Mouse (Mus musculus): ENCODE measurements around the gene Il17rd. TPM values are rescaled to one million over a fixed set of nuclear protein-coding genes. Genes with fewer than 3 reads are reported as not detected.

Il17rd gene
- polyA plus RNA-seq, 2 experiments: 6.0 to 15.4 TPM

GRCm38 (mm10) chr14:27044221-27044966 lies 5.7 kb downstream of the Il17rd start:
- ATAC-seq (ENCODE audit: low FRiP score, low read depth): peak; percentile 32; the same call in 1 of the 2 replicates
- Histone ChIP-seq H3K27me3 (ENCODE audit: control insufficient read depth, insufficient read depth, low read length) (no peaks in the 10 kb centered on the region), H3K4me1 (ENCODE audit: control insufficient read depth, insufficient read depth, low read length) (peaks cover 64% of the 10 kb centered on the region), H3K9me3 (ENCODE audit: control insufficient read depth, low read length) (no peaks in the 10 kb centered on the region), H3K36me3 (ENCODE audit: control insufficient read depth, insufficient read depth, low read length) (no peaks in the 10 kb centered on the region), H3K4me3 (replicated peaks; ENCODE audit: low read length) (no peak overlapping the region), H3K9ac (ENCODE audit: low read depth, low read length, severe bottlenecking) (no peak overlapping the region), H3K4me2 (replicated peaks; ENCODE audit: low read depth, low read length, severe bottlenecking) (peak overlapping the region; percentile 28; the same call in 1 of the 2 replicates), H3K27ac (replicated peaks; ENCODE audit: low read depth, low read length) (peak overlapping the region; percentile 77)
- no peak for TF ChIP-seq POLR2A (IDR thresholded peaks at IDR 0.05; ENCODE audit: borderline replicate concordance, extremely low read depth, insufficient read depth, insufficient read length)
- 2% methylated on average over 11 of the region's 11 CpGs for WGBS
- DNase-seq (ENCODE audit: low spot score): no peak

- peak overlapping the region; percentile 28; the same call in 1 of the 2 replicates for H3K4me2 ChIP-seq (replicated peaks; ENCODE audit: low read depth, low read length, severe bottlenecking)
- ATAC-seq (ENCODE audit: low FRiP score, low read depth): peak; percentile 23; the same call in 1 of the 2 replicates
- no peak overlapping the region for H3K9ac ChIP-seq (ENCODE audit: low read depth, low read length, severe bottlenecking)
- peak overlapping the region; percentile 6; the same call in 1 of the 2 replicates for H3K27ac ChIP-seq (replicated peaks; ENCODE audit: low read depth, low read length)
- H3K27me3 ChIP-seq (ENCODE audit: control insufficient read depth, insufficient read depth, low read length): no peaks in the 10 kb centered on the region
- H3K9me3 ChIP-seq (ENCODE audit: control insufficient read depth, low read length): no peaks in the 10 kb centered on the region
- 17% methylated on average over 2 of the region's 2 CpGs for WGBS
- H3K4me1 ChIP-seq (ENCODE audit: control insufficient read depth, insufficient read depth, low read length): peaks cover 70% of the 10 kb centered on the region
- no peak for DNase-seq (ENCODE audit: low spot score)
- no peak for TF ChIP-seq POLR2A (IDR thresholded peaks at IDR 0.05; ENCODE audit: borderline replicate concordance, extremely low read depth, insufficient read depth, insufficient read length)
- H3K36me3 ChIP-seq (ENCODE audit: control insufficient read depth, insufficient read depth, low read length): no peaks in the 10 kb centered on the region
- no peak overlapping the region for H3K4me3 ChIP-seq (replicated peaks; ENCODE audit: low read length)
Observed at GRCm38 (mm10) chr14:27044967-27045361, 6.2 kb downstream of the Il17rd start.

- Histone ChIP-seq H3K36me3 (ENCODE audit: control insufficient read depth, insufficient read depth, low read length) (no peaks in the 10 kb centered on the region), H3K4me2 (replicated peaks; ENCODE audit: low read depth, low read length, severe bottlenecking) (no peak overlapping the region), H3K27ac (replicated peaks; ENCODE audit: low read depth, low read length) (no peak overlapping the region), H3K27me3 (ENCODE audit: control insufficient read depth, insufficient read depth, low read length) (no peaks in the 10 kb centered on the region), H3K9ac (ENCODE audit: low read depth, low read length, severe bottlenecking) (no peak overlapping the region), H3K4me3 (replicated peaks; ENCODE audit: low read length) (no peak overlapping the region), H3K4me1 (ENCODE audit: control insufficient read depth, insufficient read depth, low read length) (peaks cover 84% of the 10 kb centered on the region), H3K9me3 (ENCODE audit: control insufficient read depth, low read length) (no peaks in the 10 kb centered on the region)
- TF ChIP-seq POLR2A (IDR thresholded peaks at IDR 0.05; ENCODE audit: borderline replicate concordance, extremely low read depth, insufficient read depth, insufficient read length): no peak
- 36% methylated on average over 8 of the region's 8 CpGs for WGBS
- ATAC-seq (ENCODE audit: low FRiP score, low read depth) (no peak), DNase-seq (ENCODE audit: low spot score) (no peak)
Observed at GRCm38 (mm10) chr14:27048231-27048956, 9.7 kb downstream of the Il17rd start.

GRCm38 (mm10) chr14:27050043-27050442 lies 11.3 kb downstream of the Il17rd start:
- ATAC-seq (ENCODE audit: low FRiP score, low read depth) (no peak), DNase-seq (ENCODE audit: low spot score) (no peak)
- WGBS: 17% methylated on average over 9 of the region's 9 CpGs
- Histone ChIP-seq H3K36me3 (ENCODE audit: control insufficient read depth, insufficient read depth, low read length) (0 out of 2 replicates have a peak, but pooled peaks cover 4% of the 10 kb centered on the region), H3K27me3 (ENCODE audit: control insufficient read depth, insufficient read depth, low read length) (no peaks in the 10 kb centered on the region), H3K4me2 (replicated peaks; ENCODE audit: low read depth, low read length, severe bottlenecking) (no peak overlapping the region), H3K9ac (ENCODE audit: low read depth, low read length, severe bottlenecking) (no peak overlapping the region; the same call in 1 of the 2 replicates), H3K9me3 (ENCODE audit: control insufficient read depth, low read length) (no peaks in the 10 kb centered on the region), H3K4me1 (ENCODE audit: control insufficient read depth, insufficient read depth, low read length) (peaks cover 67% of the 10 kb centered on the region), H3K27ac (replicated peaks; ENCODE audit: low read depth, low read length) (peak overlapping the region; percentile 76; the same call in 1 of the 2 replicates), H3K4me3 (replicated peaks; ENCODE audit: low read length) (no peak overlapping the region)
- TF ChIP-seq POLR2A (IDR thresholded peaks at IDR 0.05; ENCODE audit: borderline replicate concordance, extremely low read depth, insufficient read depth, insufficient read length): no peak
